Mouse (Mus musculus) heart, postnatal 10 days (tissue): ENCODE results near the gene Phf20. TPM values are rescaled to one million over a fixed set of nuclear protein-coding genes. Genes with fewer than 3 reads are reported as not detected.
A peak's percentile ranks its signal among the peaks of the same experiment; 100 is the strongest.
"Not testable (repeated sequence)": the region's sequence is repeated elsewhere in the genome, so short reads cannot be mapped to it uniquely, and the experiment has no call there.

Experiments used
- DNase-seq, 2 experiments: peaks; one replicate each; pipeline ENCODE4 v3.0.0; 2021
- intact Hi-C: fragments of 180-260 bp; cut with DNase I; formaldehyde crosslinking; loops from one replicate; pipeline ENCODE4 v1.15.1; 2025
- total RNA-seq, 2 experiments: library from RNA; stranded (reverse); gene quantifications; 2 replicates each; pipeline ENCODE4 v1.2.3; 2021

Gene Phf20
- total RNA-seq = 10 to 100 TPM; 20.6 to 27.5 TPM

GRCm38 (mm10) chr2:156196302-156197128 is at the start of gene Phf20:
Gene Phf20, plus strand, starts transcription at chr2:156196466.
- DNase-seq = peak; percentile 99
- intact Hi-C loops = loop anchor here (2.0 kb wide), 1 partner anchor 16 kb away; the partner anchor contains the start of gene Rbm39

- intact Hi-C loops = loop anchor here (2.0 kb wide), 1 partner anchor 17 kb away; no protein-coding TSS in a partner anchor
- no peak for DNase-seq
Observed at GRCm38 (mm10) chr2:156147316-156147915, 48.9 kb upstream of the Phf20 start.

- intact Hi-C loops = no loop called here
Observed at GRCm38 (mm10) chr2:156151538-156151937, 44.7 kb upstream of the Phf20 start.

GRCm38 (mm10) chr2:156165478-156165877 is 30.8 kb upstream of the Phf20 start:
- DNase-seq = no peak
- intact Hi-C loops = loop anchor here (2.0 kb wide), 1 partner anchor 19 kb away; no protein-coding TSS in a partner anchor

More at GRCm38 (mm10) chr2:156151538-156151937, 44.7 kb upstream of the Phf20 start:
- no peak for DNase-seq

- intact Hi-C loops = no loop called here
- DNase-seq = no peak
Observed at GRCm38 (mm10) chr2:156166557-156166956, 29.7 kb upstream of the Phf20 start.

GRCm38 (mm10) chr2:156177079-156177478 is 19.2 kb upstream of the Phf20 start:
- DNase-seq = no peak
- intact Hi-C loops = loop anchor here (2.0 kb wide), 1 partner anchor 16 kb away; no protein-coding TSS in a partner anchor

- no peak for DNase-seq
- intact Hi-C loops = loop anchor here (2.0 kb wide), 1 partner anchor 17 kb away; no protein-coding TSS in a partner anchor
Observed at GRCm38 (mm10) chr2:156177651-156178050, 18.6 kb upstream of the Phf20 start.

- peak; percentile 84 to 87 for DNase-seq
- intact Hi-C loops = no loop called here
Observed at GRCm38 (mm10) chr2:156179046-156179795, 17.0 kb upstream of the Phf20 start.

- intact Hi-C loops = loop anchor here (2.0 kb wide), 1 partner anchor 17 kb away; the partner anchor contains the start of gene Phf20
- DNase-seq = no peak
Observed at GRCm38 (mm10) chr2:156179796-156180093, 16.5 kb upstream of the Phf20 start.

GRCm38 (mm10) chr2:156180094-156180821 is 16.0 kb upstream of the Phf20 start, which contains the start of gene Rbm39:
Gene Rbm39, minus strand, starts transcription at chr2:156180238.
- intact Hi-C loops = loop anchor here (2.0 kb wide), 1 partner anchor 17 kb away; the partner anchor contains the start of gene Phf20

GRCm38 (mm10) chr2:156180824-156181590 is 15.3 kb upstream of the Phf20 start:
- intact Hi-C loops = loop anchor here (2.0 kb wide), 1 partner anchor 16 kb away; the partner anchor contains the start of gene Phf20
- DNase-seq = peak; percentile 38 to 45

More at GRCm38 (mm10) chr2:156180094-156180821, 16.0 kb upstream of the Phf20 start, which contains the start of gene Rbm39:
- DNase-seq = peak; percentile 100

GRCm38 (mm10) chr2:156181592-156181991 is 14.7 kb upstream of the Phf20 start:
- intact Hi-C loops = loop anchor here (2.0 kb wide), 1 partner anchor 15 kb away; the partner anchor contains the start of gene Phf20
- no peak for DNase-seq

GRCm38 (mm10) chr2:156189241-156189640 is 7.0 kb upstream of the Phf20 start:
- intact Hi-C loops, DNase-seq: not testable (repeated sequence)

- intact Hi-C loops = no loop called here
- DNase-seq = no peak
Observed at GRCm38 (mm10) chr2:156190004-156190896, 6.0 kb upstream of the Phf20 start.

GRCm38 (mm10) chr2:156191540-156191939 is 4.7 kb upstream of the Phf20 start:
- no peak for DNase-seq
- intact Hi-C loops = no loop called here

GRCm38 (mm10) chr2:156192068-156192467 is 4.2 kb upstream of the Phf20 start:
- no peak for DNase-seq
- intact Hi-C loops = no loop called here

GRCm38 (mm10) chr2:156193066-156193862 is 3.0 kb upstream of the Phf20 start:
- intact Hi-C loops = no loop called here
- no peak for DNase-seq
